Mouse (Mus musculus) MEL (cell line): ENCODE data around the gene Naa11. TPM values are rescaled to one million over a fixed set of nuclear protein-coding genes. Genes with fewer than 3 reads are reported as not detected.

Source experiments
- DNase-seq: peaks from one replicate; pipeline ENCODE4 v3.0.0; 2011; ENCODE audit warnings: low read depth, low spot score
- H3K27ac ChIP-seq: 2 replicates; pipeline ENCODE4 v1.5.1; 2012; ENCODE audit warnings: low read depth, mild to moderate bottlenecking, control low read depth, low read length, moderate library complexity; ENCODE audit not compliant: control insufficient read depth
- H3K27me3 ChIP-seq, 2 experiments: fragments of 150-350 bp in 1 of 2; sonication (generic) in 1 of 2; 2 replicates each; pipeline ENCODE4 v1.6.1; 2012; ENCODE audit warnings: low read length in 2 of 2, mild to moderate bottlenecking in 2 of 2, improper control_type of control experiment in 1 of 2, moderate library complexity in 1 of 2; ENCODE audit not compliant: insufficient read depth in 2 of 2, control insufficient read depth in 1 of 2
- H3K36me3 ChIP-seq, 2 experiments: 2 replicates each; pipeline ENCODE4 v1.6.1; 2012 to 2014; ENCODE audit warnings: low read length in 2 of 2, improper control_type of control experiment in 1 of 2, inconsistent platforms in 1 of 2, mild to moderate bottlenecking in 1 of 2; ENCODE audit not compliant: insufficient read depth in 2 of 2, control insufficient read depth in 1 of 2
- H3K4me1 ChIP-seq, 2 experiments: fragments of 150-350 bp in 1 of 2; sonication (generic) in 1 of 2; 2 replicates each; pipeline ENCODE4 v1.6.1; 2012; ENCODE audit warnings: low read length in 2 of 2, improper control_type of control experiment in 1 of 2, mild to moderate bottlenecking in 1 of 2; ENCODE audit not compliant: insufficient read depth in 2 of 2, control insufficient read depth in 1 of 2
- H3K4me3 ChIP-seq, 2 experiments: fragments of 150-350 bp in 1 of 2; sonication (generic) in 1 of 2; 2 replicates each; pipeline ENCODE4 v1.5.1; 2012; ENCODE audit warnings: low read depth in 2 of 2, low read length in 2 of 2, mild to moderate bottlenecking in 2 of 2, moderate library complexity in 2 of 2, control low read depth in 1 of 2, improper control_type of control experiment in 1 of 2; ENCODE audit not compliant: control insufficient read depth in 1 of 2, insufficient read depth in 1 of 2
- H3K79me2 ChIP-seq: 2 replicates; pipeline ENCODE4 v1.6.1; 2012; ENCODE audit warnings: mild to moderate bottlenecking, low read length, moderate library complexity; ENCODE audit not compliant: control insufficient read depth, poor library complexity, insufficient read depth
- H3K9ac ChIP-seq: 2 replicates; pipeline ENCODE4 v1.6.1; 2012; ENCODE audit warnings: low read depth, mild to moderate bottlenecking, control low read depth, low read length, moderate library complexity; ENCODE audit not compliant: control insufficient read depth, poor library complexity, severe bottlenecking
- H3K9me3 ChIP-seq: fragments of 150-350 bp; sonication (generic); replicated peaks from 2 replicates; pipeline ENCODE4 v1.6.1; 2012; ENCODE audit warnings: mild to moderate bottlenecking, low read length, improper control_type of control experiment, moderate library complexity; ENCODE audit not compliant: insufficient read depth
- BHLHE40 ChIP-seq: IDR thresholded peaks from 2 replicates; pipeline ENCODE4 v1.6.1; 2012; ENCODE audit warnings: low read depth, mild to moderate bottlenecking, inconsistent platforms, low read length, improper control_type of control experiment, borderline replicate concordance
- CHD1 ChIP-seq: IDR thresholded peaks from 2 replicates; pipeline ENCODE4 v1.6.1; 2012; ENCODE audit warnings: low read depth, mild to moderate bottlenecking, inconsistent platforms, low read length, improper control_type of control experiment
- E2F4 ChIP-seq: IDR thresholded peaks from 2 replicates; pipeline ENCODE4 v1.6.1; 2011; ENCODE audit warnings: low read depth, low read length, improper control_type of control experiment, borderline replicate concordance
- ELF1 ChIP-seq: IDR thresholded peaks from 2 replicates; pipeline ENCODE4 v1.6.1; 2014; ENCODE audit warnings: low read depth, mild to moderate bottlenecking, inconsistent platforms, low read length, improper control_type of control experiment, moderate library complexity
- EP300 ChIP-seq, 2 experiments: IDR thresholded peaks; 2 replicates each; pipeline ENCODE4 v1.6.1; 2011; ENCODE audit warnings: improper control_type of control experiment in 2 of 2, low read length in 2 of 2, low read depth in 1 of 2, mild to moderate bottlenecking in 1 of 2
- GATA1 ChIP-seq: IDR thresholded peaks from 2 replicates; pipeline ENCODE4 v1.6.1; 2011; ENCODE audit warnings: low read depth, low read length, improper control_type of control experiment
- JUND ChIP-seq: IDR thresholded peaks from 2 replicates; pipeline ENCODE4 v1.6.1; 2011; ENCODE audit warnings: low read depth, mild to moderate bottlenecking, improper control_type of control experiment, low read length
- MAFK ChIP-seq: IDR thresholded peaks from 2 replicates; pipeline ENCODE4 v1.6.1; 2011; ENCODE audit warnings: low read depth, mild to moderate bottlenecking, low read length, improper control_type of control experiment, borderline replicate concordance
- MAZ ChIP-seq: IDR thresholded peaks from 2 replicates; pipeline ENCODE4 v1.6.1; 2012; ENCODE audit warnings: low read depth, mild to moderate bottlenecking, inconsistent platforms, low read length, improper control_type of control experiment
- MXI1 ChIP-seq: IDR thresholded peaks from 2 replicates; pipeline ENCODE4 v1.6.1; 2011; ENCODE audit warnings: mild to moderate bottlenecking, low read depth, low read length, improper control_type of control experiment
- MYB ChIP-seq: IDR thresholded peaks from 2 replicates; pipeline ENCODE4 v1.6.1; 2011; ENCODE audit warnings: mild to moderate bottlenecking, low read depth, low read length, improper control_type of control experiment
- NRF1 ChIP-seq: IDR thresholded peaks from 2 replicates; pipeline ENCODE4 v1.6.1; 2014; ENCODE audit warnings: low read depth, mild to moderate bottlenecking, inconsistent platforms, low read length, improper control_type of control experiment, moderate library complexity; ENCODE audit not compliant: poor library complexity, insufficient read depth, severe bottlenecking
- POLR2AphosphoS5 ChIP-seq: IDR thresholded peaks from 2 replicates; pipeline ENCODE4 v1.6.1; 2012; ENCODE audit warnings: low read depth, borderline replicate concordance, mild to moderate bottlenecking, inconsistent platforms, low read length, moderate library complexity, mixed read lengths
- RAD21 ChIP-seq: IDR thresholded peaks from 2 replicates; pipeline ENCODE4 v1.6.1; 2011; ENCODE audit warnings: mild to moderate bottlenecking, low read depth, low read length, improper control_type of control experiment
- RCOR1 ChIP-seq: IDR thresholded peaks from 2 replicates; pipeline ENCODE4 v1.6.1; 2012; ENCODE audit warnings: low read depth, mild to moderate bottlenecking, inconsistent platforms, low read length, improper control_type of control experiment
- SIN3A ChIP-seq: IDR thresholded peaks from 2 replicates; pipeline ENCODE4 v1.6.1; 2012; ENCODE audit warnings: low read length, improper control_type of control experiment, inconsistent platforms
- SMC3 ChIP-seq: IDR thresholded peaks from 2 replicates; pipeline ENCODE4 v1.6.1; 2011; ENCODE audit warnings: low read depth, low read length, improper control_type of control experiment
- TAL1 ChIP-seq: IDR thresholded peaks from 2 replicates; pipeline ENCODE4 v1.6.1; 2012; ENCODE audit warnings: mild to moderate bottlenecking, inconsistent platforms, low read length, moderate library complexity, mixed read lengths
- TCF12 ChIP-seq: IDR thresholded peaks from 2 replicates; pipeline ENCODE4 v1.6.1; 2014; ENCODE audit warnings: low read depth, mild to moderate bottlenecking, inconsistent platforms, low read length, improper control_type of control experiment, moderate library complexity
- UBTF ChIP-seq: IDR thresholded peaks from 2 replicates; pipeline ENCODE4 v1.6.1; 2012; ENCODE audit warnings: low read depth, mild to moderate bottlenecking, inconsistent platforms, low read length, improper control_type of control experiment, moderate library complexity, borderline replicate concordance; ENCODE audit not compliant: insufficient read depth
- USF1 ChIP-seq: IDR thresholded peaks from 2 replicates; pipeline ENCODE4 v1.6.1; 2014; ENCODE audit warnings: low read depth, mild to moderate bottlenecking, inconsistent platforms, low read length, improper control_type of control experiment, moderate library complexity
- USF2 ChIP-seq, 2 experiments: IDR thresholded peaks; 2 replicates each; pipeline ENCODE4 v1.6.1; 2011 to 2012; ENCODE audit warnings: improper control_type of control experiment in 2 of 2, low read length in 2 of 2, borderline replicate concordance in 1 of 2, inconsistent platforms in 1 of 2, low read depth in 1 of 2, mild to moderate bottlenecking in 1 of 2; ENCODE audit not compliant: insufficient read depth in 1 of 2
- ZC3H11A ChIP-seq: IDR thresholded peaks from 2 replicates; pipeline ENCODE4 v1.6.1; 2012; ENCODE audit warnings: low read depth, mild to moderate bottlenecking, inconsistent platforms, low read length, improper control_type of control experiment
- ZKSCAN1 ChIP-seq: IDR thresholded peaks from 2 replicates; pipeline ENCODE4 v1.6.1; 2012; ENCODE audit warnings: low read depth, mild to moderate bottlenecking, inconsistent platforms, low read length, improper control_type of control experiment, moderate library complexity
- ZMIZ1 ChIP-seq: IDR thresholded peaks from 2 replicates; pipeline ENCODE4 v1.6.1; 2012; ENCODE audit warnings: low read depth, mild to moderate bottlenecking, inconsistent platforms, low read length, improper control_type of control experiment, moderate library complexity
- ZNF384 ChIP-seq: IDR thresholded peaks from 2 replicates; pipeline ENCODE4 v1.6.1; 2012; ENCODE audit warnings: low read depth, mild to moderate bottlenecking, inconsistent platforms, low read length, improper control_type of control experiment
- polyA plus RNA-seq, 2 experiments: library from polyadenylated mRNA; stranded (reverse) in 1 of 2; unstranded in 1 of 2; fragments of >175 nt in 1 of 2; fragments of >200 nt in 1 of 2; gene quantifications; 2 replicates each; pipeline versions ENCODE4 v1.2.1 to v1.2.4; 2012; ENCODE audit warnings: low replicate concordance in 2 of 2, low read depth in 1 of 2; ENCODE audit not compliant: insufficient read length in 2 of 2, insufficient read depth in 1 of 2, missing spikeins in 1 of 2
- total RNA-seq: library from RNA; depleted of rRNA; stranded (reverse); fragments of 300-350 nt; gene quantifications from 2 replicates; pipeline ENCODE4 v1.2.3, GENCODE M21; 2012

Gene Naa11
- total and polyA plus RNA-seq, 3 experiments, result not detected

GRCm38 (mm10) chr5:97409234-97409704, 17.1 kb upstream of the Naa11 start:
- Histone ChIP-seq H3K4me3 (no peak overlapping the region), H3K36me3 (no peaks in the 10 kb centered on the region), H3K9ac (no peak overlapping the region), H3K27ac (no peak overlapping the region), H3K9me3 (no peaks in the 10 kb centered on the region; the same call in 1 of the 2 replicates), H3K4me1 (no peaks in the 10 kb centered on the region), H3K79me2 (no peaks in the 10 kb centered on the region), H3K27me3 (no peaks in the 10 kb centered on the region)
- no peak for DNase-seq
- TF ChIP-seq POLR2AphosphoS5 (no peak), ZNF384 (no peak), E2F4 (no peak), MYB (no peak), BHLHE40 (no peak), USF1 (no peak), GATA1 (no peak), UBTF (no peak), EP300 (IDR thresholded peaks at IDR 0.05; ENCODE audit: low read depth in 1 of 2, low read length in 2 of 2) (no peak), JUND (no peak), SMC3 (no peak), RAD21 (no peak)

DNA sequence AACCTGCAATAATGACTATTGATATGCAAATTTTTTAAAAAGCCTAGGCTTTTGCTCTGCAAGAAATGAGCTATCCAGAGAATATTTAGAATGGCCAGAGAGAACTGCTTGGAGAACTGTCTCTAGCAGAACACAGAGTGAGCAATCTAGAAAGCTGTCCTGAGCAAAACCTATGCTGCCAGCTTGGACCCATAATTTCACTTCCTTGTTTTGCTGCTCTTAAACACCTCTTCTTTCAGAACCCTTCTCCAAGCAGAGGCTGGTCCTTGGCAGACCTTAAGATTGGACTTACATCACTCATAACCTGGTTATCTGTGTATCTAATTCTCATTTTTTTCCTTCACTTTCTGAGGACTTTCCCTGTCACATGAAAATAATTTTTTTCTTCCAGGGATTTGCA, 8.9 kb upstream of the Naa11 start:
- no peak overlapping the region for H3K27ac ChIP-seq
- H3K4me3 ChIP-seq, result no peak overlapping the region
- no peaks in the 10 kb centered on the region for H3K27me3 ChIP-seq
- no peaks in the 10 kb centered on the region for H3K9me3 ChIP-seq
- no peak overlapping the region for H3K9ac ChIP-seq
- H3K79me2 ChIP-seq, result no peaks in the 10 kb centered on the region
- no peak for DNase-seq
- TF ChIP-seq TAL1 (no peak), MAFK (no peak), ZMIZ1 (no peak)
- H3K4me1 ChIP-seq, result no peaks in the 10 kb centered on the region
- H3K36me3 ChIP-seq, result no peaks in the 10 kb centered on the region

DNA sequence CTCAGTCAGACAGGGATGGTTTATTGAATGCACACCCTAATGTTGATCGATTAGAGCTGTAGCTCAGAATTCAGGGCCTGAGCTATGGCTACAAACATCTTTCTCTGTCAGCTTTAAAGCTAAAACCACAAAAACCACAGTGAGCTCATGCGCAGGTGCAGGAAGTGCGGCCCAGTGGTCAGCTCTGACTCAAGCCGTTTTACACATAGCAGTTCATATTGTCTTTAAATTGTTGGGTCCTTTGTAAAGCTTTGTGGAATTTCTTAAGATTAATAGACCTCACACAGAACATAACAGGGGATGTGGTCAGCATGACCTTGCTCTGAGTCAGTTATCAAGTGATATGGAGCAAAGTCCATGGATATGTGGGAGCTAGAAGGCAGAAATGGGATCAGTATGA, 5.4 kb upstream of the Naa11 start:
- H3K27me3 ChIP-seq, result no peaks in the 10 kb centered on the region
- no peak overlapping the region for H3K27ac ChIP-seq
- H3K9me3 ChIP-seq, result no peaks in the 10 kb centered on the region
- H3K79me2 ChIP-seq, result no peaks in the 10 kb centered on the region
- no peaks in the 10 kb centered on the region for H3K4me1 ChIP-seq
- no peak overlapping the region for H3K4me3 ChIP-seq
- H3K9ac ChIP-seq, result no peak overlapping the region
- H3K36me3 ChIP-seq, result no peaks in the 10 kb centered on the region
- DNase-seq, result no peak
- TF ChIP-seq ZC3H11A (no peak), TAL1 (no peak), CHD1 (no peak), NRF1 (no peak), TCF12 (no peak), RCOR1 (no peak), ZKSCAN1 (no peak), MXI1 (no peak), USF1 (no peak), SIN3A (no peak), ZMIZ1 (no peak), MAZ (no peak), MYB (no peak), SMC3 (no peak), ELF1 (no peak), USF2 (IDR thresholded peaks at IDR 0.05; ENCODE audit: borderline replicate concordance in 1 of 2, insufficient read depth in 1 of 2, low read depth in 1 of 2, low read length in 2 of 2) (no peak)
